Mouse (Mus musculus) bone marrow, adult 2 months (tissue): ENCODE results near the gene Lmo3.

ENCODE experiments used
- CTCF ChIP-seq: fragments of 200-500 bp; IDR thresholded peaks from 2 replicates; pipeline ENCODE4 v1.5.1; 2011; ENCODE audit warnings: low read length, control low read depth; ENCODE audit not compliant: control insufficient read depth, insufficient read depth
- POLR2A ChIP-seq: fragments of 200-500 bp; IDR thresholded peaks from 2 replicates; pipeline ENCODE4 v1.6.1; 2011; ENCODE audit warnings: low read depth, mild to moderate bottlenecking, control low read depth, low read length, borderline replicate concordance; ENCODE audit not compliant: control insufficient read depth

DNA sequence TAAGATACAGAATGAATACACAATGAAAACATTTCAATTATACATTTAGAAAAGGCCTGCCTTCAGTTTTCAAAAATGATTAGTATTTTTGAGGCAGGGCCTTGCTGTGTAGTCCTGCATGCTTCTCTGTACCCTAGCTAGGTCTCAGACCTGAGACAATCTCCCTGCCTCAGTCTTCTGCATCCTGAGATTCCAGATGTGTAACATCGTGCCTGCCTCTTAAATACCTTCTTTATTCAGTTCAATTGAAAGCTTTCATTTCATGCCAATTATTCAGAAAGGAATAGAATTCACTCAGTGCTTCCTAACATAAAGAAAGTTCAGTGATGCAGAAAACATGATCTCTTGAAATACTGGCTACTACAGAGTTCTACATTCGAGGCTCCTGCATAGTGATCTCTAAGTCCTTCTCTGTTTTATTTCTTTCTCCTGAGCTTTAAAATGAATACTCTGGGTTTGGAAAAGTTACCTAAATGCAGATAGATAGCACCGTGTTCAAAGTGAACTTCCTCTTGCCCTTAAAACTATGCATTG is 137.2 kb downstream of the Lmo3 start:
- TF ChIP-seq POLR2A = no peak
- no peak for TF ChIP-seq CTCF
